Mouse (Mus musculus) limb, embryonic 11.5 days (tissue): ENCODE measurements around the gene Pdcd4. TPM values are rescaled to one million over a fixed set of nuclear protein-coding genes. Genes with fewer than 3 reads are reported as not detected.

Experiments
- ATAC-seq: fragments of 200-750 bp; cut with Nextera tagmentation; 2 replicates; pipeline ENCODE4 v1.8.0; 2017; ENCODE audit warnings: low read depth; ENCODE audit not compliant: insufficient number of reproducible peaks, low FRiP score, low TSS enrichment
- DNase-seq: peaks from one replicate; pipeline ENCODE4 v3.0.0-alpha.2; 2015; ENCODE audit warnings: low spot score
- H3K27ac ChIP-seq: fragments of 300-500 bp; sonication (generic); replicated peaks from 2 replicates; pipeline ENCODE4 v1.5.1; 2014; ENCODE audit warnings: low read depth, mild to moderate bottlenecking, low read length
- H3K27me3 ChIP-seq: fragments of 300-500 bp; sonication (generic); 2 replicates; pipeline ENCODE4 v1.6.1; 2014; ENCODE audit warnings: mild to moderate bottlenecking, low read length, mixed read lengths; ENCODE audit not compliant: control insufficient read depth, insufficient read depth
- H3K36me3 ChIP-seq: fragments of 300-500 bp; sonication (generic); 2 replicates; pipeline ENCODE4 v1.6.1; 2014; ENCODE audit warnings: mild to moderate bottlenecking, low read length, moderate library complexity, mixed read lengths; ENCODE audit not compliant: control insufficient read depth, insufficient read depth
- H3K4me1 ChIP-seq: fragments of 300-500 bp; sonication (generic); 2 replicates; pipeline ENCODE4 v1.6.1; 2014; ENCODE audit warnings: low read length, mixed read lengths; ENCODE audit not compliant: control insufficient read depth, insufficient read depth
- H3K4me2 ChIP-seq: fragments of 300-500 bp; sonication (generic); 2 replicates; pipeline ENCODE4 v1.6.1; 2014; ENCODE audit warnings: low read depth, mild to moderate bottlenecking, moderate library complexity; ENCODE audit not compliant: severe bottlenecking
- H3K4me3 ChIP-seq: fragments of 300-500 bp; sonication (generic); 2 replicates; pipeline ENCODE4 v1.5.1; 2014; ENCODE audit warnings: low read depth, low read length
- H3K9ac ChIP-seq: fragments of 300-500 bp; sonication (generic); 2 replicates; pipeline ENCODE4 v1.6.1; 2014; ENCODE audit warnings: mild to moderate bottlenecking, low read length
- H3K9me3 ChIP-seq: fragments of 300-500 bp; sonication (generic); 2 replicates; pipeline ENCODE4 v1.6.1; 2016; ENCODE audit warnings: low read length; ENCODE audit not compliant: control insufficient read depth
- WGBS: fragments of 180-500 bp; shearing (Covaris S2); extraction: QIAGEN DNeasy Blood & Tissue Kit; methylation state at CpG from one replicate; pipeline ENCODE4 v1.1.7; 2014; 5-methylcytosine and 5-hydroxymethylcytosine counted together
- polyA plus RNA-seq: library from polyadenylated mRNA; unstranded; fragments of >200 nt; fragmentation: Nextera tagmentation; extraction: Ambion mirVana; gene quantifications from 2 replicates; pipeline ENCODE4 v1.2.1, GENCODE M21; 2014

Pdcd4 gene
- polyA plus RNA-seq, 1 experiment from 2014 or later, result 75.5 TPM

GRCm38 (mm10) chr19:53854978-53855377, 37.1 kb upstream of the Pdcd4 start:
- no peak for DNase-seq

DNA sequence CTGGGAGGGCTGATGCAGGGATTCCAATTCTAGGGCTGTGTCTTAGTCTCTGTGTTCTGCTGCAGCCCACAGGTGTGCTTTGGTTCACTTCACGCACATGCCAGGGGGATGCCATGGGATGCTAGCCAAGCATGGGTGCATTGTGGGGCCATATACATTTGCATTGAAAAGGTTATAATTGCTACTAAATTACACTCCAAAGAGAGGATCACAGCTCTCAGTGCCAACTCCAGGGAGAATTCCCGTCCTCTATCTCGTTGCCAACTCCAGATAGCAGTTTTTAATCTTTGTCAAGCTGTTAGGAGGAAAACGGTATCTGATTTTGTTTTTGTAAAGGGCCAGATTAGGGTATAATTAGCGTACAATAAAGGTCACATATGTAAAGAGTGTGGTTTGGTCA, 36.2 kb upstream of the Pdcd4 start:
- H3K27me3 ChIP-seq, result no peaks in the 10 kb centered on the region
- H3K9ac ChIP-seq, result no peak overlapping the region
- no peak overlapping the region for H3K4me3 ChIP-seq
- WGBS, result 85% methylated on average over 5 of the region's 5 CpGs
- no peaks in the 10 kb centered on the region for H3K36me3 ChIP-seq
- H3K27ac ChIP-seq, result 0 out of 2 replicates have a peak overlapping the region, but pooled peaks have one; percentile 6
- no peaks in the 10 kb centered on the region for H3K9me3 ChIP-seq
- no peak overlapping the region for H3K4me2 ChIP-seq
- ATAC-seq (no peak), DNase-seq (no peak)
- peaks cover 19% of the 10 kb centered on the region for H3K4me1 ChIP-seq

More at GRCm38 (mm10) chr19:53854978-53855377, 37.1 kb upstream of the Pdcd4 start:
- no peak overlapping the region for H3K4me2 ChIP-seq
- ATAC-seq, result no peak
- no peaks in the 10 kb centered on the region for H3K27me3 ChIP-seq
- peaks cover 23% of the 10 kb centered on the region for H3K4me1 ChIP-seq
- no peaks in the 10 kb centered on the region for H3K36me3 ChIP-seq
- no peak overlapping the region for H3K4me3 ChIP-seq
- no peak overlapping the region for H3K9ac ChIP-seq
- no peaks in the 10 kb centered on the region for H3K9me3 ChIP-seq
- 83% methylated on average over 4 of the region's 4 CpGs for WGBS
- no peak overlapping the region for H3K27ac ChIP-seq

- no peak for DNase-seq
- Histone ChIP-seq H3K4me1 (peaks cover 15% of the 10 kb centered on the region), H3K9ac (no peak overlapping the region), H3K4me3 (no peak overlapping the region), H3K27ac (no peak overlapping the region), H3K4me2 (no peak overlapping the region), H3K36me3 (no peaks in the 10 kb centered on the region), H3K27me3 (no peaks in the 10 kb centered on the region), H3K9me3 (no peaks in the 10 kb centered on the region)
- 66% methylated on average over 9 of the region's 9 CpGs for whole genome bisulfite sequencing
- no peak for ATAC-seq
Observed at GRCm38 (mm10) chr19:53856794-53857193, 35.2 kb upstream of the Pdcd4 start.

GRCm38 (mm10) chr19:53857962-53858361, 34.1 kb upstream of the Pdcd4 start:
- H3K27me3 ChIP-seq, result no peaks in the 10 kb centered on the region
- H3K9ac ChIP-seq, result no peak overlapping the region
- H3K4me1 ChIP-seq, result peaks cover 9% of the 10 kb centered on the region
- no peaks in the 10 kb centered on the region for H3K9me3 ChIP-seq
- no peak for ATAC-seq
- no peaks in the 10 kb centered on the region for H3K36me3 ChIP-seq
- no peak overlapping the region for H3K4me3 ChIP-seq
- 83% methylated on average over 6 of the region's 6 CpGs for WGBS
- no peak overlapping the region for H3K4me2 ChIP-seq
- no peak overlapping the region for H3K27ac ChIP-seq
- DNase-seq, result no peak

GRCm38 (mm10) chr19:53859149-53859548, 32.9 kb upstream of the Pdcd4 start:
- Histone ChIP-seq H3K4me2 (no peak overlapping the region), H3K9ac (no peak overlapping the region), H3K27me3 (no peaks in the 10 kb centered on the region), H3K9me3 (no peaks in the 10 kb centered on the region), H3K4me3 (no peak overlapping the region), H3K27ac (no peak overlapping the region), H3K36me3 (no peaks in the 10 kb centered on the region), H3K4me1 (peaks cover 2% of the 10 kb centered on the region; the same call in 1 of the 2 replicates)
- 12% methylated on average over 9 of the region's 9 CpGs for WGBS
- ATAC-seq (peak; percentile 19; the same call in 1 of the 2 replicates), DNase-seq (peak; percentile 61)

- Histone ChIP-seq H3K4me1 (peaks cover 2% of the 10 kb centered on the region; the same call in 1 of the 2 replicates), H3K4me2 (no peak overlapping the region), H3K9me3 (no peaks in the 10 kb centered on the region), H3K4me3 (no peak overlapping the region), H3K27me3 (no peaks in the 10 kb centered on the region), H3K27ac (no peak overlapping the region), H3K9ac (no peak overlapping the region), H3K36me3 (no peaks in the 10 kb centered on the region)
- no peak for DNase-seq
- WGBS, result 44% methylated on average over 7 of the region's 7 CpGs
- no peak for ATAC-seq
Observed at GRCm38 (mm10) chr19:53859593-53859992, 32.4 kb upstream of the Pdcd4 start.

GRCm38 (mm10) chr19:53861346-53861745, 30.7 kb upstream of the Pdcd4 start:
- Histone ChIP-seq H3K4me1 (peaks cover 2% of the 10 kb centered on the region; the same call in 1 of the 2 replicates), H3K27ac (no peak overlapping the region), H3K9ac (no peak overlapping the region), H3K36me3 (no peaks in the 10 kb centered on the region), H3K27me3 (no peaks in the 10 kb centered on the region), H3K9me3 (no peaks in the 10 kb centered on the region), H3K4me3 (no peak overlapping the region), H3K4me2 (no peak overlapping the region)
- ATAC-seq (no peak), DNase-seq (no peak)
- 87% methylated on average over 7 of the region's 7 CpGs for WGBS

DNA sequence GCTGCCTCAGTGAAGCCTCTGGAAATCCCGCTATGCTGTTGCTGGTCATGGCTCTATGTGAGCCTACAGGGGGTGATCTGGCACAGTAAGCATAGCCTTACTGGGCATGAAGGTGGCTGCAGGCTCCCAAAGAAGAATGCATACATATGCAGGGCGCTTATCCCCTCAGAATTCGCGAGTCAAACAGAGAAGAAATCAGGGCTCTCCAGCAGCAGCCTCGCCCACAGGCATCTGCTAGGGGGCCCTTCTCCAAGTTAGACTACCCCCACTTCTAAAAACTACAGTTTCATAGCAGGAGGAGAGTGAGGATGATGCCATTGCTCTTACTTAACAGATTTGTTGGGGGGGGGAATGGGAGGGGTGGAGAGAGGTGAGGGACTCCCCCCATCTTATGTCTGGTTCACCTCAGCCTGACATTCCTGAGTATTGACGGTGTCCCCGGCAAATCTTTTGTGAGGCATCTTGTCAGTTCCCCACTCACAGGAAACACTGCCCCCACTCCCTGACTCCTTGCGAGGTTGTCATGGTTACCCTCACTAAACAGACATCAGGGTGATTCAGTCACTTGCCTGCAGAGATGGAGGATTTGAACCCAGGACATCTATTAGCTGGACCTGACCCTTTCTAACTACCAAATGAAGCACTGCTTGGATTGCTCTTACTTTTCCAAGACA, 29.3 kb upstream of the Pdcd4 start:
- no peak overlapping the region for H3K4me2 ChIP-seq
- H3K36me3 ChIP-seq, result no peaks in the 10 kb centered on the region
- H3K27me3 ChIP-seq, result no peaks in the 10 kb centered on the region
- no peak overlapping the region for H3K9ac ChIP-seq
- no peak overlapping the region for H3K27ac ChIP-seq
- peaks cover 2% of the 10 kb centered on the region; the same call in 1 of the 2 replicates for H3K4me1 ChIP-seq
- no peaks in the 10 kb centered on the region for H3K9me3 ChIP-seq
- DNase-seq (no peak), ATAC-seq (no peak)
- 79% methylated on average over 8 of the region's 8 CpGs for WGBS
- no peak overlapping the region for H3K4me3 ChIP-seq

- H3K4me2 ChIP-seq, result no peak overlapping the region
- H3K27me3 ChIP-seq, result no peaks in the 10 kb centered on the region
- H3K9ac ChIP-seq, result no peak overlapping the region
- no peaks in the 10 kb centered on the region for H3K9me3 ChIP-seq
- DNase-seq (no peak), ATAC-seq (no peak)
- no peak overlapping the region for H3K27ac ChIP-seq
- no peak overlapping the region for H3K4me3 ChIP-seq
- H3K36me3 ChIP-seq, result no peaks in the 10 kb centered on the region
- H3K4me1 ChIP-seq, result no peaks in the 10 kb centered on the region
Observed at GRCm38 (mm10) chr19:53867238-53867637, 24.8 kb upstream of the Pdcd4 start.
